Mouse (Mus musculus) G1E (cell line): ENCODE results near the gene Thsd7a. TPM values are rescaled to one million over a fixed set of nuclear protein-coding genes. Genes with fewer than 3 reads are reported as not detected.

ENCODE experiments used
- ATAC-seq: 2 replicates; pipeline ENCODE4 v1.8.0; 2016; ENCODE audit warnings: mild to moderate bottlenecking; ENCODE audit not compliant: insufficient number of reproducible peaks, poor library complexity, low FRiP score, severe bottlenecking; ENCODE audit errors: extremely low read depth
- DNase-seq: peaks from one replicate; pipeline ENCODE4 v3.0.0; 2012; ENCODE audit warnings: low spot score
- H3K27me3 ChIP-seq: 2 replicates; pipeline ENCODE4 v1.6.1; 2012; ENCODE audit warnings: mild to moderate bottlenecking, low read length, inconsistent platforms; ENCODE audit not compliant: insufficient read depth
- H3K36me3 ChIP-seq: replicated peaks from 2 replicates; pipeline ENCODE3; 2012; ENCODE audit warnings: mild to moderate bottlenecking, inconsistent platforms
- H3K4me1 ChIP-seq: 2 replicates; pipeline ENCODE4 v1.6.1; 2012; ENCODE audit warnings: low read depth, low read length, inconsistent platforms, mixed read lengths; ENCODE audit not compliant: insufficient read depth
- H3K4me3 ChIP-seq: 2 replicates; pipeline ENCODE4 v1.5.1; 2012; ENCODE audit warnings: low read depth, mild to moderate bottlenecking, inconsistent platforms, low read length, moderate library complexity, mixed read lengths
- H3K9me3 ChIP-seq: replicated peaks from 2 replicates; pipeline ENCODE4 v1.6.1; 2012; ENCODE audit warnings: inconsistent platforms
- CTCF ChIP-seq: IDR thresholded peaks from 2 replicates; pipeline ENCODE4 v1.5.1; 2012; ENCODE audit warnings: low read depth, low read length, inconsistent platforms, mixed read lengths
- GATA1 ChIP-seq: IDR thresholded peaks from 2 replicates; pipeline ENCODE4 v1.6.1; 2012; ENCODE audit warnings: borderline replicate concordance, low read length, inconsistent platforms, mixed read lengths
- GATA2 ChIP-seq: IDR thresholded peaks from 2 replicates; pipeline ENCODE4 v1.6.1; 2012; ENCODE audit warnings: low read depth, low read length, inconsistent platforms, borderline replicate concordance
- POLR2AphosphoS5 ChIP-seq: IDR thresholded peaks from 2 replicates; pipeline ENCODE4 v1.6.1; 2012; ENCODE audit warnings: low read depth, low read length, inconsistent platforms; ENCODE audit not compliant: insufficient replicate concordance
- TAL1 ChIP-seq: conservative IDR thresholded peaks from 2 replicates; pipeline ENCODE4 v1.6.1; 2012; ENCODE audit warnings: low read depth, low read length, inconsistent platforms, mixed read lengths
- polyA plus RNA-seq: library from polyadenylated mRNA; stranded (reverse); fragments of >175 nt; gene quantifications from 2 replicates; pipeline ENCODE4 v1.2.3, GENCODE M21; 2012
- total RNA-seq, 2 experiments: library from RNA; stranded (forward) in 1 of 2; stranded (reverse) in 1 of 2; fragments of 200-1000 nt in 1 of 2; fragments of >200 nt in 1 of 2; fragmentation: Nextera tagmentation in 1 of 2; gene quantifications; 2 replicates each; pipeline ENCODE4 v1.2.3; 2014 to 2017

The Thsd7a gene
- total and polyA plus RNA-seq, 3 experiments, result 0.10 to 0.11 TPM; not detected in 1

DNA sequence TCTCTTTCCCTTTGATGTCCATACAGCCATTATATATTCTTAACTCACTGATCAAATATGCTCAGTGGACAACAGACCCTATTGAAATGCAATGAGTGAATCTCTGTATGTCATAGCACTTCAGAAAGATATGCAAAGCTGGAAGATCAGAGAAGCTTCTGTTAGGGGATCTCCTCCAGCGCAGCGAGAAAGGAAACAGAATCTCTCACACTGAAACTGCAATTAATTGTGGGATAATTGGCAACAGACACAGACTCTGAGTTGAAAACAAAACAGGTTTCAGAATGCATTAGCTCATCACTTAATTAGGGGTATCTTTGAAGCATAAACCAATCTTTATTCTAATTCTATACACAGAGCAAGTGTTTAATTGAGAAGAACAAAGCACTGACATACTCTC is 146.3 kb downstream of the Thsd7a start:
- Histone ChIP-seq H3K36me3 (no peaks in the 10 kb centered on the region), H3K9me3 (no peaks in the 10 kb centered on the region), H3K27me3 (no peaks in the 10 kb centered on the region), H3K4me1 (no peaks in the 10 kb centered on the region), H3K4me3 (no peak overlapping the region)
- ATAC-seq (no peak), DNase-seq (no peak)
- TF ChIP-seq TAL1 (no peak), GATA2 (no peak), GATA1 (no peak), POLR2AphosphoS5 (no peak), CTCF (no peak)

DNA sequence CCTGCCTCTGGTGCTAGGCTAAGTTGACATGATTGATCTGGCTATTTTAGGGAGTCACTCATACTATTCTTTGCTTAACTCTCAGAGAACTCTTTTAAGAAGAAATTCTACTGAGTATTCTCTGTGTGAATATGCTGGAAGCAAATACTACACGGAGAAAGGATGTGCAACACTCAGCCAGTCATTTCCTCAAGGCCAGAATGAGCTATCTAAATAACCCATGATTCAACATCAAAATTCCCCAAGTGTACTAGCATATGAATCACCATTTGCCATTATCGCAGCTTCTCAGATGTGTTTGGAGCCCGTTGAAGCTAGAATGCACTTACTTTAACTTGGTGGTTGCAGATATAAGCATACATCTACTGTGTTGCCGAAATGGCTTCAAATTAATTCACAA is 147.0 kb downstream of the Thsd7a start:
- Histone ChIP-seq H3K4me3 (no peak overlapping the region), H3K9me3 (no peaks in the 10 kb centered on the region), H3K4me1 (no peaks in the 10 kb centered on the region), H3K27me3 (no peaks in the 10 kb centered on the region), H3K36me3 (no peaks in the 10 kb centered on the region)
- DNase-seq (no peak), ATAC-seq (no peak)
- TF ChIP-seq POLR2AphosphoS5 (no peak), GATA2 (no peak), TAL1 (no peak), CTCF (no peak)

DNA sequence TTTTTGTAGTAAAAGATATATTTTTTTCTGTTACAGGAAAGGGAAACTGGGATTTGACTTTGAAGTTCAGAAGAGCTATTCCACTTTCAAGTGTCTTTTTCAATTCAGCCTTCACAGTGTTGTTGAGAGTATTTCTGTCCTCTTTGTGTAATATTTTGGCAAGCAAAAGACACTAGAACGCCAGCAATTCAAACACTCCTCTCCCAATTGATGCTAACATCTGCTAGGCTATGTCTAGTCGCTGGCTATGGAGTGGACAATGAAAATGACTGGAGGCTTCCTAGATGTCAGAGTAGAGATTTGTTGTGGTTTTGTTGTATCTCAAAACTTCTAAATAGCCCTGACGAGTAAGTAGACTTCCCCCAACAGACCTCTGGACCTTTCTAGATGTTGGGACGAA is 164.8 kb downstream of the Thsd7a start:
- Histone ChIP-seq H3K4me1 (no peaks in the 10 kb centered on the region), H3K27me3 (no peaks in the 10 kb centered on the region), H3K4me3 (no peak overlapping the region), H3K9me3 (no peaks in the 10 kb centered on the region), H3K36me3 (no peaks in the 10 kb centered on the region)
- ATAC-seq, result no peak
- DNase-seq, result no peak
- TF ChIP-seq GATA1 (no peak), CTCF (no peak), TAL1 (no peak), POLR2AphosphoS5 (no peak), GATA2 (no peak)

GRCm38 (mm10) chr6:12581143-12581542 is 168.1 kb downstream of the Thsd7a start:
- ATAC-seq (no peak), DNase-seq (no peak)
- H3K36me3 ChIP-seq, result no peaks in the 10 kb centered on the region
- TF ChIP-seq CTCF (no peak), TAL1 (no peak), GATA1 (no peak), POLR2AphosphoS5 (no peak)
- no peak overlapping the region for H3K4me3 ChIP-seq
- no peaks in the 10 kb centered on the region for H3K27me3 ChIP-seq
- peaks cover 6% of the 10 kb centered on the region; the same call in 1 of the 2 replicates for H3K4me1 ChIP-seq
- H3K9me3 ChIP-seq, result no peaks in the 10 kb centered on the region

- Histone ChIP-seq H3K36me3 (no peaks in the 10 kb centered on the region), H3K27me3 (no peaks in the 10 kb centered on the region), H3K4me3 (no peak overlapping the region), H3K9me3 (no peaks in the 10 kb centered on the region), H3K4me1 (peaks cover 15% of the 10 kb centered on the region; the same call in 1 of the 2 replicates)
- DNase-seq, result no peak
- peak; percentile 68 for ATAC-seq
- TF ChIP-seq GATA2 (no peak), TAL1 (peak; percentile 49), GATA1 (no peak)
Observed at GRCm38 (mm10) chr6:12575619-12576216, 173.5 kb downstream of the Thsd7a start.

GRCm38 (mm10) chr6:12572202-12572601 is 177.0 kb downstream of the Thsd7a start:
- DNase-seq, result no peak

DNA sequence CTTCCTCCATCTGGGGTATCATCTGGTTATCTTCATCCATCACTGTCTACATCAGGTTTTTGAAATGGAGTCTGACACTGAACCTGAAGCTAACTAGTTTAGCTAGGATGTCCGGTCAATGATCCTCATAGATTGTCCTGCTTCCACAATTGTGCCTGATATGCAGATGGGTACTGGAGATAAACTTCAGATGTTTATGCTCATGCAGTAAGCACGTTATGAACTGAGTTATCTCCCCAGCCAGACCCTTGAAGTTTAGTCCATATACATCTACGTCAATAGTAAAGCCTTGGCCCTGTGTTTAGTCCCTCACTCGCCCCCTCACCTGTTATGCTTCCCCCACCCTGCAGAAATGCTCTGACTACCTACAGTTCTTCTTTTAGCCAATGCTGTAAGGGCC is 184.1 kb downstream of the Thsd7a start:
- Histone ChIP-seq H3K4me1 (peaks cover 15% of the 10 kb centered on the region), H3K4me3 (no peak overlapping the region)
- no peak for DNase-seq

More at GRCm38 (mm10) chr6:12572202-12572601, 177.0 kb downstream of the Thsd7a start:
- ATAC-seq, result no peak
- H3K4me1 ChIP-seq, result peaks cover 16% of the 10 kb centered on the region; the same call in 1 of the 2 replicates
- no peaks in the 10 kb centered on the region for H3K9me3 ChIP-seq
- no peaks in the 10 kb centered on the region for H3K27me3 ChIP-seq
- TF ChIP-seq GATA1, result no peak
- no peak for TF ChIP-seq POLR2AphosphoS5
- no peak overlapping the region for H3K4me3 ChIP-seq
- no peaks in the 10 kb centered on the region for H3K36me3 ChIP-seq

More for the DNA sequence above, 184.1 kb downstream of the Thsd7a start:
- H3K9me3 ChIP-seq, result no peaks in the 10 kb centered on the region
- peak; percentile 58 for ATAC-seq
- TF ChIP-seq TAL1 (peak; percentile 59), POLR2AphosphoS5 (no peak), CTCF (no peak), GATA2 (no peak), GATA1 (no peak)
- no peaks in the 10 kb centered on the region for H3K27me3 ChIP-seq
- no peaks in the 10 kb centered on the region for H3K36me3 ChIP-seq
